Mouse (Mus musculus) splenic B cell, adult 2 months (primary cell): ENCODE results near the gene Srp54a.
"Not testable (repeated sequence)": the region's sequence is repeated elsewhere in the genome, so short reads cannot be mapped to it uniquely, and the experiment has no call there.

Experiments used
- DNase-seq: peaks from one replicate; pipeline ENCODE4 v3.0.0-alpha.2; 2011; ENCODE audit warnings: low read depth, low spot score
- H3K27me3 ChIP-seq: 2 replicates; pipeline ENCODE4 v1.6.1; 2012; ENCODE audit warnings: mild to moderate bottlenecking, low read length, moderate library complexity, mixed read lengths; ENCODE audit not compliant: control insufficient read depth, poor library complexity, insufficient read depth, severe bottlenecking
- H3K36me3 ChIP-seq: 2 replicates; pipeline ENCODE4 v1.6.1; 2012; ENCODE audit warnings: mild to moderate bottlenecking, low read length, moderate library complexity, mixed read lengths; ENCODE audit not compliant: control insufficient read depth, poor library complexity, insufficient read depth, severe bottlenecking

Gene Srp54a

DNA sequence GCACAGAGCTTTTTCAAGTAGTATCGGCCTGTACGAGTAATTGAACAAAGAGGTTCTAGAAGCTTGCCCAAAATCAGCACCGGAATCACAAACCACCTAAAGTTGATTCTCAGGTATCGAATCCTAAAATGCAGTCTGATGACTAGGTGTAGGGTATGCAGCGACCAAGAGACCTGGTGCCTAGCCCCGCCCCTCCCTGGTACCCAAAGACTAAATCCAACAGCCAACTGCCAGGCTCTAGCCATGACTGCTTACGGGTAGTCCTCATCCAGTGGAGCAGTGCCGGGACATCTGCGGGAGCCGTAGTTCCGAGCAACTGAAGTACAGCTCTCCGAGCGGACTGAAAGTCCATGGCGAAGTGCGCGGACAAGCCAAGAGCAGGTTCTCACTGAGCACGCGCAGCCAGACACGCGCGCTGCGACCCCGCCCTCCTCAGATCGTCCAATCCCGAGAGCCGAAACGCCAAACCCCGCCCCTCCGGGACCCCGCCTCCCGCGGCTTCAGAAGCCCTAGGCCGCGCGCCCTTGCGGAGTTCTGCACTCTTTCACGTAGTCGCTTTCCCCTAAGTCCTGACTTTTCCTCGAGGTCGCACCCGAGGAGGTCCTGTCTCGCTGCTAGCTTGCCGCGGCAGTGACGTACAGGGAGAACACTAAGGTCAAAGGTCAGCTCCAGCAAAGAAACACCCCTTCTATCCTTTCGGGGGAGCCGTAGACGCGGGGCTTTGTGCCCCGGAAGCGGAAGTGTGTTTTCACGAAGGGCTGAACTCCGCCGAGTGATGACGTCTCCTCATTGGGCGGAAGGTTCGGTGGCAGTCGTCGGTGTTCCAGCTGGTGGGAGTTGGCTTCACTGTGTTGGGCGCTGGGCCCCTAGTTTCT lies at the start of gene Srp54a, which contains the start of gene 2700097O09Rik:
Srp54a (plus strand) TSS at position 537 of the 875 bp plus-strand sequence.
2700097O09Rik (minus strand) TSS at position 385 of the 875 bp plus-strand sequence.
- H3K27me3 ChIP-seq, H3K36me3 ChIP-seq: not testable (repeated sequence)
- DNase-seq, result peak; percentile 95

GRCm38 (mm10) chr12:55041011-55041410 lies 39.1 kb upstream of the Srp54a start:
- DNase-seq, result no peak
- Histone ChIP-seq H3K36me3 (peaks cover 2% of the 10 kb centered on the region; the same call in 1 of the 2 replicates), H3K27me3 (no peaks in the 10 kb centered on the region)

- Histone ChIP-seq H3K36me3 (peaks cover 4% of the 10 kb centered on the region; the same call in 1 of the 2 replicates), H3K27me3 (no peaks in the 10 kb centered on the region)
- DNase-seq, result no peak
Observed at GRCm38 (mm10) chr12:55049731-55050353, 30.2 kb upstream of the Srp54a start.

- peaks cover 2% of the 10 kb centered on the region; the same call in 1 of the 2 replicates for H3K36me3 ChIP-seq
- no peaks in the 10 kb centered on the region for H3K27me3 ChIP-seq
- DNase-seq, result no peak
Observed at GRCm38 (mm10) chr12:55051210-55052173, 28.6 kb upstream of the Srp54a start.

- no peak for DNase-seq
- Histone ChIP-seq H3K36me3 (peaks cover 2% of the 10 kb centered on the region; the same call in 1 of the 2 replicates), H3K27me3 (no peaks in the 10 kb centered on the region)
Observed at GRCm38 (mm10) chr12:55053267-55053666, 26.8 kb upstream of the Srp54a start.

- DNase-seq, result no peak
- H3K36me3 ChIP-seq, result peaks cover 2% of the 10 kb centered on the region; the same call in 1 of the 2 replicates
- no peaks in the 10 kb centered on the region for H3K27me3 ChIP-seq
Observed at GRCm38 (mm10) chr12:55054551-55055241, 25.4 kb upstream of the Srp54a start.

DNA sequence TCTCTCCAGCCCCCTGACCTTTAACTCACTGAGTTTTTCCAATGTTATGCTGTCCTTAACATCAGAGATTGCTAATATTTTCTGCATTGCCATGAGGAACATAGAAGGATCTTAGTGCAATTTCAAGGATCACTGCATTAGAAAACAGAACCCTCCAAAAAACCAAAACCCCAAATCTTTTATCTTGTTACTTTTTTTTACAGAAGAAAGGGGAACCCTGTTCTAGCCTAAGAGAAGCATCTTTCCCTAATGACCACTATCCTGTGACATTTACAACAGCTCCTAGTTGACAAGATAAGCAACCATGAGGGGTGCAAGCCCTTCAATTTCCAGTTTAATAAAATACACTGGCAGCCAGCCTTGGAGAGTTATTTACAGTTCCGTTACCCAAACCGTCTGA lies 23.4 kb upstream of the Srp54a start:
- Histone ChIP-seq H3K36me3 (peaks cover 2% of the 10 kb centered on the region; the same call in 1 of the 2 replicates), H3K27me3 (no peaks in the 10 kb centered on the region)
- DNase-seq, result no peak

GRCm38 (mm10) chr12:55058865-55059615 lies 21.0 kb upstream of the Srp54a start:
- H3K27me3 ChIP-seq, result no peaks in the 10 kb centered on the region
- DNase-seq, result no peak
- H3K36me3 ChIP-seq, result peaks cover 2% of the 10 kb centered on the region; the same call in 1 of the 2 replicates

GRCm38 (mm10) chr12:55059812-55060211 lies 20.2 kb upstream of the Srp54a start:
- H3K36me3 ChIP-seq, result no peaks in the 10 kb centered on the region
- no peaks in the 10 kb centered on the region for H3K27me3 ChIP-seq
- no peak for DNase-seq

GRCm38 (mm10) chr12:55060212-55060898 lies 19.7 kb upstream of the Srp54a start:
- DNase-seq, result no peak
- Histone ChIP-seq H3K27me3 (no peaks in the 10 kb centered on the region), H3K36me3 (no peaks in the 10 kb centered on the region)

GRCm38 (mm10) chr12:55061006-55061405 lies 19.1 kb upstream of the Srp54a start:
- H3K36me3 ChIP-seq, result no peaks in the 10 kb centered on the region
- no peak for DNase-seq
- no peaks in the 10 kb centered on the region for H3K27me3 ChIP-seq

DNA sequence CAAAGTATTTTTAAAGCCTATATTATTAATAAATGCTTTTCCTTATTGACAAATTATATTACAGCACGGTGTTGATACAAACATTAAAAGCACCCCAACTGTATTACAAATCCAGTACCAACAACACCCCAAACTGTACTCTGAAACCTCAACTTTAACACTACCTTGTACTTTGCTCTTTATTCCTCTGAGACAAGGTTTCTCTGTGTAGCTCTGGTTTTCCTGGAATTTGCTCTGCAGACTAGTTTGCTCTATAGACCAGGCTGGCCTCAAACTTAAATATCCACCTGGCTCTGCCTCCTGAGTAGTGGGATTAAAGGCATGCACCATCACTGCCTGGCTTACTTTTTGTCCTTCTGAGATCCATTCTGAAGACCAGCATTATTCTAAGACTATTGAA lies 17.9 kb upstream of the Srp54a start:
- DNase-seq, result no peak
- Histone ChIP-seq H3K36me3 (no peaks in the 10 kb centered on the region), H3K27me3 (no peaks in the 10 kb centered on the region)

DNA sequence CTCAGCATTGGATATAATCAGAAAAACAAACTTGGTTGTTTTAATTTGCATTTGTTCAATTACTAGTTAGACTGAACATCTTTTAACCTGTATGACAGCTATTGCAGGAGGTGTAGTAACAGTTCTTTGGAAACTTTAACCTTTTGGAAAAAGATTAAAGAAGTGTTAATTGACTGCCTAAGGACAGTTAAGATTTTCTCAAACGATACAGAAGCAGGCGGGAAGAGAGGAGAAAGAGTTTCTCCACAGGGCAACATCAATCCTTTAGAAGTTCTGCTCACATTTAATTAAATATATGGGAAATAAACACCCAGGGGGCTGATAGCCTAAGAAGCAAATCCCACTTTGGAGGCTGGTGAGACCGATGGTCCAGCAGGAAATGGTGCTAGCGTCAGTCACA lies 7.6 kb upstream of the Srp54a start:
- H3K27me3 ChIP-seq, result no peaks in the 10 kb centered on the region
- DNase-seq, result no peak
- no peaks in the 10 kb centered on the region for H3K36me3 ChIP-seq
